Mouse (Mus musculus): Measurements from ENCODE around the gene Dip2b.

GRCm38 (mm10) chr15:100029497-100029896, 9.0 kb upstream of the Dip2b start:
- no peak for TF ChIP-seq POLR2AphosphoS2 (IDR thresholded peaks at IDR 0.05; ENCODE audit: insufficient read length, low read depth)
- no peak for TF ChIP-seq POLR2A (IDR thresholded peaks at IDR 0.05; ENCODE audit: insufficient read length, low read depth)
- no peak for TF ChIP-seq REST (IDR thresholded peaks at IDR 0.05; ENCODE audit: insufficient read depth, insufficient read length)
- no peak for TF ChIP-seq CEBPB (IDR thresholded peaks at IDR 0.05; ENCODE audit: insufficient read depth, poor library complexity, severe bottlenecking)
- TF ChIP-seq MYOG (IDR thresholded peaks at IDR 0.05; ENCODE audit: control insufficient read depth in 1 of 3, insufficient read depth in 1 of 3, insufficient read length in 2 of 3, low read depth in 2 of 3), result no peak
- TF ChIP-seq MAX (IDR thresholded peaks at IDR 0.05; ENCODE audit: low read depth), result no peak
- no peak for TF ChIP-seq USF1 (IDR thresholded peaks at IDR 0.05; ENCODE audit: low read depth)
- no peak for TF ChIP-seq TCF12 (IDR thresholded peaks at IDR 0.05; ENCODE audit: insufficient read depth, poor library complexity, severe bottlenecking)
- no peak for TF ChIP-seq TCF3 (IDR thresholded peaks at IDR 0.05; ENCODE audit: insufficient read length, low read depth)
- TF ChIP-seq E2F4 (IDR thresholded peaks at IDR 0.05; ENCODE audit: insufficient read depth), result no peak

Measured in myocyte (in vitro differentiated cells).